Mouse (Mus musculus) adrenal gland, adult (tissue): ENCODE results near the gene Oas1c.
A peak's percentile ranks its signal among the peaks of the same experiment; 100 is the strongest.
"Not testable (repeated sequence)": the region's sequence is repeated elsewhere in the genome, so short reads cannot be mapped to it uniquely, and the experiment has no call there.

ENCODE experiments used
- DNase-seq, 2 experiments: peaks; one replicate each; pipeline ENCODE4 v3.0.0; 2022 to 2023; ENCODE audit warnings: low spot score in 1 of 2; ENCODE audit not compliant: inconsistent age in 2 of 2

Oas1c gene

DNA sequence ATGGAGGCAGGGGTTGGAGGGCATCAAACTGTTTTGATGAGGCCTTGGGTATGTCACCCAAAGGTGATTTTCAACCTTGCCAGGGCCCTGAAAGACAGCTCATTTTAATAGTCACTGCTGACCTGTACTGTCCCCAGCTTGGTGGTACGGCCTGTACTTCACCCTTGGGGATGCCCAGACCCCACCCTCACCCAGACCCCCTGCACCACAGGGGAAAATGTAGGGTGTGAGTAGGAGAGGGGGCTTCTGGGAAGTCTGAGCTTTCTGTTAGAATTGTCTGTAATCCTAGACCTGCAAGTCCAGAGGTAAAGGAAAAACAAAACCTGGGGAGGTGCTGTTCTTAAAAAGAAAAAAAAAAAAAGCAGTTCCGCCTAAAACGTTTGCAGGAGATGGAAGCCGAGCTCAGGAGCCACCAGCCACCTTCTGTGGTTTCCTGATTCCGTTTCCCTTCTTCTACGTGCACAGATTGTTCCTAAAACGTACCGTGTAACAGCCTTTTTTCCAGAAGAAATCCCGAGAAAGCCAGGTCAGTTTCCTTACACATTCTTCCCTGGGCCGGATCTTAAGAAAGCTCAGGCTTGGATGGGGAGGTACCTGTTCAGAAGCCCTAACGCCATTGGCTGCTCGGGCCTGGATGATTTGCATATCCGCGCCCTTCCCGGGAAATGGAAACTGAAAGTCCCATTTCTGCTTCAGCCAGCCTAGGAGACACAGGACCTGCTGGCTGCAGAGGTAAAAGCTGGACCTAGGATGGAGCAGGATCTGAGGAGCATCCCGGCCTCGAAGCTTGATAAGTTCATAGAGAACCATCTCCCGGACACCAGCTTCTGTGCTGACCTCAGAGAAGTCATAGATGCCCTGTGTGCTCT, at the start of gene Oas1c:
Gene Oas1c (minus strand): TSS at position 564 of the 869 bp plus-strand sequence.
- peak; percentile 90 to 96 for DNase-seq

DNA sequence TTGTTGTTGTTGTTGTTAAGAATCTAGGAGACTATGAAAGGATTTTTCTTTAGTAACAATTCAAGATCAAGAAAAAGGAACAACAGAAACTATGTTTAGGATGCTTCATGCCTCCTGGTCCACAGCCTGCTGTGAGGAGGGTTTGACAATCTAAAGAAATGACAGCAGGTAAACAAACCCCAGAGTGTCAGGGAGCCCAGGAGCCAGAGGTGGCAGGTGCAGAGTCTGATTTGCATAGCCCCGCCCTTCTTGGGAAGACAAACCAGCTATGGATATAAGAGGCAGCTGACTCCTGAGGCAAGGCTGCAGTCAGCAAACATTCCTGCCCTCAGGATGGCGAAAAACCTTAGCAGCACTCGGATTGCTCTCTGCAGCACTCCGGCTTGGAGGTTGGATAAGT, 48.8 kb upstream of the Oas1c start, which contains the start of gene Oas1h:
Gene Oas1h (plus strand): TSS at position 301 of the 400 bp plus-strand sequence.
- DNase-seq: no peak

DNA sequence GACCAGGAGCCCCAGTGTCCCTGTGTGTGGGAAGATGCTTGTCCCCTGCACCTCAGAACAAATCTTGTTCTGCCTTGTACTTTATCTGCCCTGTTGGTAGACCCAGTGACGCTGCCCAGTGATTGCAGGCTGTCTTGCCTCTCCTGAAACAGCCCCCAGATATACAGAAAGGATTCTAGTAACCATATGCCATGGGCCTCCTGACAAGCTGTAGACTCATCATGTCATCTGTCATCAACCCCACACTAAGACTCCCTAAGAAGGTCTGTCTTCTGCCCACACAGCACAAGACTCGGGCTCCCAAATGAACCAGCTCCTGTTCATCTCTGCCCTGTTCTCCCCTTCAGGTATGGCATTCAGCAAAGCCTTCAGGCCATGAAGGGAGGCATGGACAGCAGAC, 46.9 kb upstream of the Oas1c start:
- DNase-seq: no peak

DNA sequence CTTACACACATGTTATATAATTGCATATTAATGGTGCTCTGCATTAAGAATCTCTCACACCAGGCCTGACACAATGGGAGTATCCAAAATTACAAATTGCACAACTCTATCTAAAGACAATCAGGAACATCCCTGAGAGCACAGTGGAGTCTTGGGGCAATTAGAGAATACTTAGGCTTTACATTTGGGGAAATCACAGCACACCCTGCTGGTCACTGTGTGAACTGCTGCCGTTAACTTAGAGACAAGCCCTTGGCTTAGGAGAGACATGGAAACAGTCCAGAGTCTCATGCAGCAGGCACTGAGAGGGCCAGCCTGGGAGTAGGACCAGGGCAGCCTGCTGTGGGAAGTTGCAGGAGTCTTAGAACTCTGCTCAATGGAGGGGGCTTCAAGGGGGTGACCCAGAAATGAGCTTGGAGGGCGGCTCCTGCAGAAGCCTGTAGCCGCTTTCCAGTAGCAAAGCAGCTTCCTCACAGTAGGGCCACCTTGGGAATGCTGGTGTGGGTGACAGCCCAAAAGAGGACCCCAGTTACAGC, 37.4 kb upstream of the Oas1c start:
- DNase-seq: peak; percentile 21 to 65

DNA sequence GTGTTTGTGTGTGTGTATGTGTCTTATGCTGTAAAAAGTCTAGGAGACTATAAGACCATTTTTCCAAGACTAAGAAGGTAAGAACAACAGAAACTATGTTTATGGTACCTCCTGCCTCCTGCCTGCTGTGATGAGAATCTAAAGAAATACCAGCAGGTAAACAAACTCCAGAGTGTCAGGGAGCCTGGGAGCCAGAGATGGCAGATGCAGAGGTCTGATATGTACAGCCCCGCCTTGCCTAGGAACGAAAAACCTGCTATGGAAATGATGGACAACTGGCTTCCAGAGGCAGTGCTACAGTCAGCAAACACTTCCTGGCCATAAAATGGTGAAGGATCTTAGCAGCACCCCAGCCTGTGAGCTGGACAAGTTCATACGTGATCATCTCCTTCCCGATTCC, 34.8 kb upstream of the Oas1c start, which contains the start of gene Oas1f:
Gene Oas1f (plus strand): TSS at position 301 of the 400 bp plus-strand sequence.
- no peak for DNase-seq

DNA sequence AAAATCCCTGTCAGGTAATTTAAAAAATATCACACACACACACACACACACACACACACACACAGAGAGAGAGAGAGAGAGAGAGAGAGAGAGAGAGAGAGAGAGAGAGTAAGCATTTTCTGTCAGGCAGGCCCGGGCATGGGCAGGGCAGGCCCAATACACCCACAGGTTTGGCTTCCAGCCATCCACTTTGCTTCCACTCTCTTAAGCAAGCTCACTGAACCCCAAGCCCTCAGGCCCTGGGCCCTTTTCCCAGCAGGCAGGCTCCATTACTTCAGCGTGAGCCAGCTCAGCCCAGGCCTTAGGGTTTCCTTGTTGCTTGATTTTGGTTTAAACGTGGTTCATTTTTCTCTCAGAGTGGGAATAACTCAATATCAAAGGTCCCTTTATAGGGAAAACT, 32.4 kb upstream of the Oas1c start:
- peak; percentile 8 to 29 for DNase-seq

DNA sequence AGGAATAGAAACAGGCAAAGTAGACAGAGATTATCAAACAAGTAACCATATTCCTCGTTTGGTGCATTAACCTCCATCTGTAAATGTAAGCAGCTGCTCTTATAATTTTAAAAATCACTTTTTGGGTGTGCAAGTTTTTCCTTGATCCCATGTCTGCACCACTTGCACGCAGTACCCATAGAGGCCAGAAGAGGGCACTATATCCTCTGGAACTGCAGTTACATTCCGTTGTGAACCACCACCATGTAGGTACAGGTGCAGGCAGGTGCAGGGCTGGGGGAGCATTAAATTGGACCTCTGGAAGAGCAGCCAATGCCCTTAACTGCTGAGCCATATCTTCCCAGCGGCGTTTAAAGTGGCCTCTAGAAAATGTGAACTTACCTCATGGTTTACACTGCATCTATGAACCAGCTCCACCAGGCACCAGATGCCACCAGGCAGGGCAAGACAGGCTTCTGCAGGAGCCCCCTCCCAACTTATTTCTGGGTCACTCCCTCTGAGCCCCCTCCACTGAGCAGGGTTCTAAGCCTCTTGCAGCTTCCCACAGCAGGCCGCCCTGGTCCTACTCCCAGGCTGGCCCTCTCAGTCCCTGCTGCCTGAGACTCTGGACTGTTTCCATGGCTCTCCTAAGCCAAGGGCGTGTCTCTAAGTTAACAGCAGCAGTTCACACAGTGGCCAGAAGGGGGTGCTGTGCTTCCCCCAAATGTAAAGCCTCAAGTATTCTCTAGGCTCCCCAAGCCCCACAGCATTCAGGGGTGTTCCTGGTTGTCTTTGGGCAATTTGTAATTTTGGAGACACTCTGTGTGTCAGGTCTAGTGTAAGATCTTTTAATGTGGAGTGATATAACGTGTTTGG, 24.6 kb upstream of the Oas1c start:
- DNase-seq: peak; percentile 25 to 75

DNA sequence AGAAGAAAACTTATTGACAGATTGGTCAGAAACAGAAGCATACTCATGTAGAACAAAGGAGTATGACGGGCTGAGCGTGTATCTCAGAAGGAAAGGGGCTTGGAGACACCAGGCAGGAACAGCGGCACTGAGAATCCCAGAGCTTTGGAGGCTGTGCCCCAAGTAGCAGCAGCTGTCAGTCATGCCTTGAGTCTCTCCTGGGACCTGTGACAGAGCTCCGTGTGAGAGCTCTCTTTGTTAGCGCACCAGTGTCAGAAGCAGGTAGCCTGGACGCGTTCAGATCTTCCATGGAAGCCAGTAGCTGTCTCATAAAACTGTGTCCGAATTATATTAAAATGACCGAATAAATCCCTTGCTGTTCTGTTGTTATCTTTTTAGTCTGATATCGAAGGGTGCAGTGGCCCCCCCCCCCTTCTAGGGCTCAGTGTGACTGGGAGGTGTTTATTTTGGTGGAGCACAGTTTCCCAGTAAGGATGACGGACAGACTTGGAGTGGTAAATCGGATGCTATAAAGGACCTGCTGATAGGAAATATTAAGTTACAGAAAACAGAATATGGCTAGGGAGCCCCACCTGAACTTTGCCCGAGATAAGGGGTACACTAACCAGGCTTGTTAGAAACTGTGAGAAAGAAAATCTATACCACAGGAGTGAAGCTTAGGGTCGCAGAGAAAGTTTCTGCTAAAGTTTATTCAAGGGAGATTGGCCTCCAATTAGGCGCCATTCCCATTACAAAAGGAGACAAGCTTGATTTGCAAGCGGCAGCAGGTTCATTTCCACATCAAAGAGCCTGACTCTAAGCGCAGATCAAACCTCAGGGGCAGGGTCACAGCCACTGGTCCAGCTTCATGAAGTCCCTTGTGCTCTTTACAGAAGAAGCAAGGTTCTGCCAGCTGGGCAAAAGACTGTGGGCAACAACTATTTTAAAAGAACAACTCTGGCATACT, 21.3 kb upstream of the Oas1c start:
- no peak for DNase-seq

DNA sequence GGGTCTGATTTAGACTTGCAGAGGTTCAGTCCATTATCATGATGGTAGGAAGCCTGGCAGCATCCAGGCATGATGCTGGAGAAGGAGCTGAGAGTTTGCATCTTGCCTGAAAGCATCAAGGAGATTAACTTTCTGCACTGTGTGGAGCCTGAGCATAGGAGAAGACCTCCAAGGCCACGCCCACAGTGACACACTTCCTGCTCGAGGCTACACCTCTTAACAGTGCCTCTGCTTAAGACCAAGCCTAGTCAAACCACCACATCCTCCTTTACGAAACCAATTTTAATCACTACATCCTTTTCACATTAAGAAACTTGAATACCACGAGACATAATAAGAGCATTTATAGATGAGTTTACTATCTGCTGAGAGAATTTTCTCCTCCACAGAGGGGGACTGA, 18.7 kb upstream of the Oas1c start:
- no peak for DNase-seq

DNA sequence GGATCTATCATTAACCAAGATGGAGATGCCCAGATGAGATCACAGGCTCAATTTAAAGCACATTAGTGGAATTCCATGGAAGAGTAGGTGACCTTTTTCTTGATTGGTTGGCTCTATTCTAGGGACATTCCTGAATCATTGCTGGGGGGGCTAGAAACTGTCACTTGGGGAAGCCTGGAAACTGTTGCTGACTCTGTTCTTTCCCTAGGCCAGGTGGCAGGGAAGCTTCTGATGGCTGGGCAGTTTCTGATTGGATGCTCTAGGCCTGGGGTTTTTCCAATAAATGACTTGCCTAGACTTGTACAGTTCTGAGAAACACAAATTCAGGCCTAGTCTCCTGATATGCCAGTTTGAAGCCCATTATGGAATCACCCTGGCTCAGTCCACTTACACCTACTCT, 6.7 kb upstream of the Oas1c start:
- no peak for DNase-seq

DNA sequence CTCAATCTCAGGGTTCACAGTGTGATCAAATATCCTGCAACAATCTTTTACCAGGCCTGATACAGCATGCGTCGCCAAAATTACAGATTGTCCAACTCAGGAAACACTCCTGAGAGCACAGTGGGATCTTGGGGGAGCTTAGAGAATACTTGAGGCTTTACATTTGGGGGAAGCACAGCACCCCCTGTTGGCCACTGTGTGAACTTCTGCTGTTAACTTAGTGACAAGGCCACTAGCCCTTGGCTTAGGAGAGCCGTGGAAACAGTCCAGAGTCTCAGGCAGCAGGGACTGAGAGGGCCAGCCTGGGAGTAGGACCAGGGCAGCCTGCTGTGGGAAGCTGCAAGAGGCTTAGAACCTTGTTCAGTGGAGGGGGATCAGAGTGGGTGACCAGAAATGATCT, 3.6 kb upstream of the Oas1c start:
- DNase-seq: peak; percentile 15 to 70

DNA sequence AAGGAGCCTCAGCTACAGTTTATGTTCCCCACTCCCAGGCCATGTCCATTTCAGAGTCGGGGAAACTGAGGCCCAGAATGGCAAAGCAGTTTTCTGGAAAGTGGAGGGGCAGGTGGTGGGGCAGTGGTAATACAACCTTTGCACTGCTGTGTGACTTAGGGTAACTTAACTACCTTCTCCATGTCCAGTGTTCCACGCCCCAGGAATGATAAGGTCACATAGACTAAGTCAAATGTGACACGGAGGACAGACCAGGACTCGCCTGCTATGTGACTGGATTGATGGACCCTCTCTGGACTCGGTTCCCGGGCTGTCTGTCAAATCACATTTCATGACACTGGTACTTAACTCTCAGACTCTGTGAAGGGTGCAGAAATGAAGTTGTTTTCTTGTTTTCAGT, 709 bp upstream of the Oas1c start:
- peak in 1 of 2 experiments; percentile 35 for DNase-seq

DNA sequence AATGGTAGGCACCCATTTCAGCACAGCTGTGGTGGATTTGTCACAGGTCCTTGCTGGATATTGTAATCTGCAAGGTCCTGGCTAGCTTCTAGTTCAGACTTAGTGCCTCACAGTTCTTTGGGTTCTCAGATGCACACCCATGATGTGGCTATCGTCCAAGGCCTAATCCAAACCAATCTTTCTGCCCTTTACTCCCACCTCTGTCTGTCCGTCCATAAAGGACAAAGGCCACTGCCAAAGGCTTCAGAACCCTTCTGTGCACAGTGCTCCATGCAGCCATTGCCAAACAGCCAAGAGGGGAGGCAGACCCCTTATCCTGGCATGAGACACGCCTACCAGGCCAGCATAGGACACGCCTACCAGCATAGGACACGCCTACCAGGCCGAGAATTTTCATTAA, 3.1 kb downstream of the Oas1c start:
- no peak for DNase-seq

DNA sequence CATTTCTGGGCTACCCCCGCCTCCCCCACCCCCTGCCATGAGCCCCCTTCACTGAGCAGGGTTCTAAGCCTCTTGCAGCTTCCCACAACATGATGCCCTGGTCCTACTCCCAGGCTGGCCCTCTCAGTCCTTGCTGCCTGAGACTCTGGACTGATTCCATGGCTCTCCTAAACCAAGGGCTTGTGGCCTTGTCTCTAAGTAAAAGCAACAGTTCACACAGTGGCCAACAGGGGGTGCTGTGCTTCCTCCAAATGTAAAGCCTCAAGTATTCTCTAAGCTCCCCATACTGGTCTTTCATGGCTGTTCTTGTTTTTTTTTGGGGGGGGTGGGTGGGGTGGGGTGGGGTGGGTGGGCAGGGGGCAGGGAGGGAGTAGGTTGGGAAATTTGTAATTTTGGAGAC, 5.9 kb downstream of the Oas1c start:
- DNase-seq: peak; percentile 22 to 76

DNA sequence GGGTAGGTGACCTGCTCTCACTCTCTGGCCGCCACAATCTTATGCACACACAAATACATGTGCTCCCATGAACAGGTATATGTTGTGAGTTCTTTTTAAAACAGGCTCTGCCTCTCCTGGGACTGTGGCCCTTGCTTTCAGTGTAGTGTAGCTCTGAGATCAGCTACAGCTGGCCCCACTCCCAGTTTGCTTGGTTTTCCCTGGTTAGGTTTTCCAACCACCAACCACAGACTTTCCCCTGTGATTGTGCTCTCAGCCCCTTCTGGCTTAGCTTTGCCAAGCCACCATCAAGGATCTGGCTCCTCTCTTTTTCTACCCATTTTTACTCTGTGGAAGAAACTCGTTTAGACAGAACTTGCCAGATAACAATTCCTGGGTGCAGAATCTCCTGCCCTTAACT, 8.7 kb downstream of the Oas1c start:
- no peak for DNase-seq

DNA sequence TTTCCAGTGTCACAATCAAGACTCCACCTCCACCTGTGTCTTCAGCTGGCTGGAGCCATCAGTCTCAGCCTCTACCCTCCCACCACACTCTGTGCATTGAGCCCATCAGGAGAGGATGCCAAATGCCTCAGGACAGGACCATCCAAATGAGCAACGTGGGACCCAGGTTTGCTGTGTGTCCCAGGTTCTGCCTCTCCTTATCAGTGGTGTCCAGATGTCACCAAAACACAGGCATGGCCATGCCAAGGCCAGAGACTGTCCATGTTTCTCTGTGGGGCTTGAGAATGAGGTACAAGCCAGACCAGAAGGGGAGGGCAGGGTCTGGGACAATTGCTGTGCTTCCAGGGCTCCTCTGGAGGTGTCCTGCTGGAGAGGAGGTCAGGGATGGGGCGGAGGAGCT, 13.4 kb downstream of the Oas1c start:
- DNase-seq: not testable (repeated sequence)

DNA sequence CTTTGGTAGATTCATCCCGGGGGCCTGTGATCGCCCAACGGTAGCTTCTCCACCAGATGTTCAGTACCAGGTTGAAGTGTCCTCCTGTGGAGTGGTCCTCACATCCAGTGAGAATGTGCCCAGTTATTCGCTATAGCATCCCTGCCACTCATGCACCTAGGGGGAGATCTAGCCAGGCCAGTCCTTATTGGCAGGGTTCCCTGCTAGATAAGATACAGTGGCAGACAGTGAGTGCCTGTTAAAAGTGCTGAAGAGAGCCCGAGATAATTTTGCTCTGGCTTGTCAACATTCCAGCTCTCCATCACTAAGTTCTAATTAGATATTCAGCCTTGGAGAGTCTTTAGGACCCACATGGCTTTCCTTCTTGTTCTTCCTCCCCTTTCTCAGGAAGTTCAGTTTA, 14.2 kb downstream of the Oas1c start:
- not testable (repeated sequence) for DNase-seq

DNA sequence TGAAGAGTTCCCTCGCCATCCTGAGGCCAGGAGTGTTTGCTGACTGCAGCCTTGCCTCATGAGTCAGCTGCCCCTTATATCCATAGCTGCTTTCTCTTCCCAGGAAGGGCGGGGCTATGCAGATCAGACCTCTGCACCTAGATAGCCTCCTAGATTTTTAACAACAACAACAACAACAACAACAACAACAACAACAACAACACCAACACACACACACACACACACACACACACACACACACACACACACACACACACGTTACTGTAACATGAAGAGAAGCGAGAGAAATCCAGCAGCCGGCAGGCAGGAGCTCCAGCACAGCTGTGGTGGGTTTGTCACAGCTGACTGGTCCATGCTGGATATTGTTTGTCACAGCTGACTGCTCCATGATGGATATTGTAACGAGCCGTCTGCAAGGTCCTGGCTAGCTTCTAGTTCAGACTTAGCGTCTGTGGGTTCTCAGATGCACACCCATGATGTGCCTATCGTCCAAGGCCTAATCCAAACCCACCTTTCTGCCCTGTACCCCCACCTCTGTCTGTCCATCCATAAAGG, 16.8 kb downstream of the Oas1c start, which contains the start of gene Oas1e:
Gene Oas1e (minus strand): TSS at position 51 of the 555 bp plus-strand sequence.
- DNase-seq: not testable (repeated sequence)

DNA sequence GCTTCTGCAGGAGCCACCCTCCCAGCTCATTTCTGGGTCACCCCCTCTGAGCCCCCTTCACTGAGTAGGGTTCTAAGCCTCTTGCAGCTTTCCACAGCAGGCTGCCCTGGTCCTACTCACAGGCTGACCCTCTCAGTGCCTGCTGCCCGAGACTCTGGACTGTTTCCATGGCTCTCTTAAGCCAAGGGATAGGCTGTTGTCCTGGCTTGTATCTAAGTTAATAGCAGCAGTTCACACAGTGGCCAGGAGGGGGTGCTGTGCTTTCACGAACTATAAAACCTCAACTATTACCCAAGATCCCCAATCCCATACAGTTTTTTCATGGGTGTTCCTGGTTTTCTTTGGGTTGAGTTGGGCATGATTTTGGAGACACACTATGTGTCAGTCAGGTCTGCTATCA, 19.3 kb downstream of the Oas1c start:
- DNase-seq: peak; percentile 20 to 79

DNA sequence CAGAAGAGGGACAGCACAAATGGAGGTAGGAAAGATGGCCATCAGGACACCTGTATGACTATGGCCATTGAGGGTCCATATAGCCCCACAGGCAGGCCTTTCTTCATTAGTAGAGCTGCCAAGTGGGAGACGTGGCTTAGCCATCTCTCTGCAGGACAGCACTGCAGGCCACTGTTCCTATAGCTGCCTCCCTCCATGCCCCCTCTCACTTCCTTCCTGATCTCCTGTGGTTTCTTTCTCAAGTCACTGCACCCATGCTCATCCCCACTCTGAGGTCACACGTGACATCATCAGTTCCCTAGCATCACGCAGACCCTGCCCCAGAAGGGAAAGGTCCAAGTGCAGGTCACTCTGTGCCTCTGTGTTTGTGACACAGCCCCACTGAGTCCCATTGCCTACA, 25.3 kb downstream of the Oas1c start:
- DNase-seq: no peak
